Mouse (Mus musculus): ENCODE measurements around the gene Ccdc136.
"Not testable (repeated sequence)": the region's sequence is repeated elsewhere in the genome, so short reads cannot be mapped to it uniquely, and the experiment has no call there.

Gene Ccdc136

DNA sequence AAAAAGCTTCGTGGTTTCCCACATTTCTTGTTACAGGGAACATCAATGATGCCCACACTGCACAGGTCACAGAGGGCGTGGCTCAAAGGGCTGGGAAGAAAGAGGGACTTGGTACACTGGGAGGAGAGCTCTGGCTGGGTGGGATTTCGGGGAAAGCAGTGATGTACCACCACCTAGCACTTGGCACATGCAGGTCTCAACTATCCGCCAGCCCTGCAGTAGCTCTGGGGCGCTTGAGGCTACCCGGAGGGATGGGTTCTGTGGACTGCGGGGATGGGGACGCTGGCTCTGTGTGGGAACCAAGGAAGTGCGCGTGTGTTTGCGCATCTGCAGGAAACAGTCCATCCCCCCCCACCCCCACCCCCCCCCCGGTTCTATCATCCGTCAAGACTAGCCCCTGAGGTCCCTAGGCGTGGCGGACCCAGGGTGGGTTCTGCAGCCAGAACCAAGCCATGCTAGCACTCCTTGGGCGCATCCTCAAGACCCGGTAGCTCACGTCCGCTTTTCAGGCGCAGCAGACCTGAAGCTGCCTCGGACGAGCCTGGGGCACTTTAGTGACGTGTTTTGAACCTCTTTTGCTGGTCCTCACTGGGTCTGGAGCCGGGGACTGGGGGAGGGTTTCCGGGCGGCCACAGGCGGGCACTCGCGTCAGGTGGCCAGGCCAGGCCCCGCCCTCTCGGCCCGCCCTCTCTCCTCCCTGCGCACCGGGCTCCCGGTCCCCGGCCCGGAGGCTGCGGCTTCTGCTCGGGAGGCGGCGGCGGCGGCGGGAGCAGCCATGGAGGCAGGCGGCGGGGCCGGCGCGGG, at the start of gene Ccdc136:
TSS of gene Ccdc136 (plus strand) at position 400 of the 804 bp plus-strand sequence.
- DNase-seq: peak; percentile 72

GRCm38 (mm10) chr6:29346512-29346911, 49.6 kb upstream of the Ccdc136 start:
- not testable (repeated sequence) for DNase-seq

DNA sequence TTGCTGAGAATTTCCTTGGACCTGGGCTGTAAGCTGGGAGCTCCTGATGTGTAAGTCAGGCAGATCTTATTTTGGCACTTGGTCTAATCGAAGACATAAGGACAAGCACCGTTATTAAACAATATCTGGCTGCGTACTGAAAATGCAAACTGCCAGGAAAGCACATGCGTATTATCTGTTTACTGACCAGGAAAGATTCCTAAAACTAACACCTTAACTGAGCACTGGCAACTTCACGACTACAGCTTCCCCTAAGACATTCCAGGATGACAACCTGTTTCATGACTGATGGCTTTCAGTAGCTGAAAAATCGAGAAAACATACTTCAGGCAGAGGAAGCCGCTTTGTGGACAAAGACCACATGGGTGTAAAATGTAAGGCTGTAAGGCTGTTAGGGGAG, 48.9 kb upstream of the Ccdc136 start:
- DNase-seq: no peak

DNA sequence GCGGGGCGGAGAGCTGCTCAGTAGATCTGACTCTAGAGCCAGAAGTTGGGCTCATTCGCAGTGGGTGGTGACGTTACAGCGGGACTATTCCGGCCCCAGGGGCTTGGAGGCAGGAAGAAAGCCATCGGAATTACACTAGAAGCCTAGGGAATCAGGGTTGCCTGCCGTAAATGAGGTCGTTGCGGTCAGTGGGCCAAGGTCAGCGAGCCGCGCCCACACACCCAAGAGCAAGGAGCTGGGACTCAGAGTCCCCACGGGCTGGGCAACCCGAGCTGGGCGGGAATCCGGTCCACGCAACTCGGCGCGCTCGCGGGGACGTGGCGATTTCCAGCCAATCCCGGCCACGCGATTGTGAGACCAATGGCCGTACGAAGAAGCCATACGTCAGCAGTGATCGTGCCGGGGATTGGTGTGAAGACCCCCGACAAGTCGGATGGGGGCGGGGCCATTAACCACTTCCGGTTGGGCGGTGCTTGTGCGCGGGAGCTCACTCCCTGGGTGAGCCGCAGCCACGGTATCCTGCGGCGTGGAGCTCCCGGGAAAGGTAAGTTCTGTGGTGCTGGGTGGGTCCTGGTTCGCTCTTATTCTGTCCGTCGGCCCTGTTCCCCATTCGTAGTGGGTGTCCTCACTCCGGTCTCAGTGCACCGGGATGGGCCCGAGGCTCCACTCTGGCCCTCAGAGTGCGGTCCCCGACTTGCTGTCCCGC, 48.3 kb upstream of the Ccdc136 start, which contains the start of gene Calu:
TSS of gene Calu (plus strand) at position 405 of the 706 bp plus-strand sequence.
- peak; percentile 100 for DNase-seq

GRCm38 (mm10) chr6:29348371-29348724, 47.8 kb upstream of the Ccdc136 start:
- DNase-seq: no peak

DNA sequence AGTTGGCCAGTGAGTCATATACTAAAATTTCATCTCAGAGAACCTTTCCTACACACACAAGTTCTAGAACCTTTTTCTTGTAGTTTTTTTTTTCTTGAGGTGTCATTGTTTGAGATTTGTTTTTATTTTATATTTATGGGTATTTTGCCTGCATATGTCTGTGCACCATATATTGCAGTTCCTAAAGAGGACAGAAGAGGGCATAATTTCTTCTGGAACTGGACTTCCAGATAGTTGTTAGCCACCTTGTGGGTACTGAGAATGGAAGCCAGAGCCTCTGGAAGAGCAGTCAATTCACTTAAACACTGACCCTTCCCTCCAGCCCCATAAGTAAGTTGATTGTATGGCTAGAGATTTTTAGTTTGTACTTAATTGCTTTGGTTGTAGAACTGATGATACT, 44.5 kb upstream of the Ccdc136 start:
- no peak for DNase-seq

- no peak for DNase-seq
Measured at GRCm38 (mm10) chr6:29352816-29353215, 43.3 kb upstream of the Ccdc136 start.

DNA sequence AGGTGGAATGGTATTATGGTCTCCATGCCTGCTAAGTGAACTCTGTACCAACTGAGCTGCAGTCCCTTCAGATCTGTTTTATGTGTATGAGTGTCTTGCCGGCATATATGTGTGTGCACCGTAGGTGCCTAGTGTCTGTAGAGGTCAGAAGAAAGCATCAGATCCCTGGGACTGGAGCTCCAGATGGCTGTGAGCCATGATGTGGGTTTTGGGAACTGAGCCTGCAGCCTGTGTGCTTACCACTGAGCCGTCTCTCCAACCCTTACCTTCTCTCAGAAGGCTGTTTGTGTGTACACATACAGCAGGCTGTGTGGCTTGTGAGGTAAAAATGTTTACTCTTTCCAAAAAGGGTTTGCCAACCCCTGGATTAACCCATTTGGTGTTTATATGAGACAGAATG, 36.7 kb upstream of the Ccdc136 start:
- no peak for DNase-seq

DNA sequence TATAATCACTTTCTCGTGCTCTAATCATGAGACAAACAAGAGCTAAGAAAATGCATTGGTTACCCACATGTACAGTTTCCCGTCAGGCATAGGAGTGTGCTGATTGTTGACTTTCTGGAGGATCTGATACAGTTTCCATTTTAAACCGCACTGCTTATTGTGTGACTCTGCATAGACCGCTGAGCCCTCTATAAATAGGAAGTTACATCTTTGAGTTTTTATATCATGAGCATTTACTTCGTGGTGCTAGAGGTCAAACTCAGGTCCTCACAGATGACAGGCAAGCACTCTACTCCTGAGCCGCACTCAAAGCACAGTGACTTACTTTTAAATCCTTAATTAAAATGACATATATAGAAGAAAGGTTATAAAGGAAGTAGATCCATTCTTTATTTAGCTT, 35.9 kb upstream of the Ccdc136 start:
- DNase-seq: no peak

GRCm38 (mm10) chr6:29362246-29363128, 33.6 kb upstream of the Ccdc136 start:
- DNase-seq: peak; percentile 4

DNA sequence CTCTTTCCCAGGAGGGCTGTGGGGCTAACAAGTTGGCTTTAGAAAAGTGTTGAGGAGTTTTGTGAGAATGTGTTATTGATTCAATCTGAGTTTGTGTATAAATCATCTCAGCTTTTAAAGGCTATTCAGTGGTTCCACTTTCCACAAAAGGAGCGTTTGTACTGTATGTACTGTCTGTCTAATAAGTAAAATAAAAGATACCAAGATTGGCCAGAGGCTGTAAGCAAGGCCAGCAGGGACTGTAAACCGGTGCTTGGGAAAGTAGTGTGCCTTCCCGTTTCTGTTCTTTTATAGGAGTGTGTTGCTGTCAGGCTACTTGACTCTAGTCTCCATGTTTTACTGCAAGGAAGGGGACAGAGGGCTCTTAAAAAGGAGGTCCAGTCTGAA, 33.0 kb upstream of the Ccdc136 start:
- no peak for DNase-seq

DNA sequence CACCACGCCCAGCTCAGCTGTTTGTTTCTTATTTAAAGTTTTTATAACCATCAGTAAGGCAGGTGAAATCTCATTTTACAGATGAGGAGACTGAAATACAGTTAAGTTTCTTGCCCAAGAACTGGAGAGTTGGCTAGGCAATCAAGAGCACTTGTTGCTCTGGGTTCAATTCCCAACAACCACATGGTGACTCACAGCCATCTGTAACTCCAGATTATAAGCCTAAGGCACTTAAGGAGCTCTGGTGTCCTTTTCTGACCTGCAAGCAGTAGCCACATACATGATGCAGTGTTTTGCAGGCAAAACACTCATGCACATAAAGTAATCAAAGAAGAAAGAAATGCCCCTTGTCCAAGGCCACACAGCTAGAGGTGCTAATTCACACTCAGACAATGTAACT, 30.8 kb upstream of the Ccdc136 start:
- no peak for DNase-seq

DNA sequence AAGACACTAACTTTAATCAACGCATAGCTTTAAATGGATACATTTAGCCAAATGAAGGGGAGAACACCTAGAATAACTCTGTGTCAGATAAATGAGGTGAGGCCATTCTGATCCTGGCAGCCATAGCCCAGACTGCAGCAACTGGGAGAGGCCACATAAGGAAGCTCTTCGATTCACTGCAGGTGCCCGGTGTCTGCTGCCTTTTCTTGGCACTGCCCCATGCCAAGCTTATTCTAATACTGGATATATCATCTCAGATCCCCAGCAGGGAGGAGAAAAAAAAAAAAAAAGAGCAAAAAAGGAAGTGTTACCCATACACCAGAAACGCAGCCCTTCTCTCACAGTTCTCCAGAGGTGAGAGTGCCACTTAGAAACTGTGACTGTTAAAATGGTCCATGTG, 18.7 kb upstream of the Ccdc136 start:
- DNase-seq: no peak

GRCm38 (mm10) chr6:29378678-29379077, 17.4 kb upstream of the Ccdc136 start:
- DNase-seq: no peak

DNA sequence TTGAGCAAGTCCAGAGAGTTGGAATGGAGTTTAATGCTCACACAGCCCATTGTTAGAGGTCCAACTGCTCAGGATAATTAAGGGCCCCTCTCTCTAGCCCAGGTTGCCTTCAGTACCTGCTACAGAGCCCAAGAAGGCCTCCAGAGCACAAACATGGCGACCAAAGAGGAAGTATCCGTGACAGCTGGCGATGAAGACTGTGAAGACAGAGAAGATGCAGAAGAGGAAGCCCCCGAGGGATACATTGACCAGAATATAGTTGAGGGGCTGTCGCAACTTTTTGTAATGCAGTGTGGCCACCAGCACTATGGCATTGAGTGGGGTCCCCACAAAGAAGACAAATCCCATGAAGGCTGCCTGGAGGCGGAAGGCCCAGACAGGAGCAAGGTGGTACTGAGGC, 16.2 kb upstream of the Ccdc136 start:
- DNase-seq: no peak

DNA sequence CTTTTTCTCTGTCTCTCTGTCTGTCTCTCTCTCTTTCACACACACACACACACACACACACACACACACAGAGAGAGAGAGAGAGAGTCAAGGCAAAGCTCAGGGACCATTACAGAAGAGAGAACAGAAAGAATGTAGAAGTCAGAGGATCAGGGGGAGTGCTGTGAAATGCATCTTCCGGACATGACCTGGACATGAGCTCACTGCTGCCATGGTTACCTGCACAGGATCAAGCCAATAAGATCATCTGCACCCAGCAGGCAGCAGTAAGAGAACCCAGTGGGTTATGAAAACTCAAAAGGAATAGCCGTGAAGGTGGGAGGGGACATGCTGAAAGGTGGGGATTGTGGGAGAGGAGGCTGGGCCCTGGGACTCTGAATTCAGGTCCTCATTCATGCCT, 13.7 kb upstream of the Ccdc136 start:
- no peak for DNase-seq

- peak; percentile 15 for DNase-seq
Measured at GRCm38 (mm10) chr6:29388052-29388518, 8.0 kb upstream of the Ccdc136 start, which contains the start of gene Opn1sw. Gene Opn1sw, minus strand, starts transcription at chr6:29388468.

GRCm38 (mm10) chr6:29388606-29389080, 7.5 kb upstream of the Ccdc136 start:
- DNase-seq: peak; percentile 91

GRCm38 (mm10) chr6:29389425-29389824, 6.7 kb upstream of the Ccdc136 start:
- no peak for DNase-seq

DNA sequence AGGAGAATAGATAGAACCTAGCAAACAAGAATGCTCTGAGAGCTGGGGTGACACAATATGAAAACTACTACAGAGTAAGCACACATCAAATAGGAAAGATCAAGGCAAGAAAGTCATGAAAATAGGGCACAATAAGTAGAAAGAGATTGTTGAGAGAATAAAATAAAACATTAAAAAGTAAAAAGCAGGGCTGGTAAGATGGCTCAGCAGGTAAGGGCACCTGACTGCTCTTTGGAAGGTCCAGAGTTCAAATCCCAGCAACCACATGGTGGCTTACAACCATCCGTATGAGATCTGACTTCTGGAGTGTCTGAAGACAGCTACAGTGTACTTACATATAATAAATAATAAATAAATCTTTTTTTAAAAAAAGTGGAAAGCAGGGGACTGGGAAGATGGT, 5.6 kb upstream of the Ccdc136 start:
- DNase-seq: not testable (repeated sequence)

- not testable (repeated sequence) for DNase-seq
Measured at GRCm38 (mm10) chr6:29391241-29391640, 4.9 kb upstream of the Ccdc136 start.

DNA sequence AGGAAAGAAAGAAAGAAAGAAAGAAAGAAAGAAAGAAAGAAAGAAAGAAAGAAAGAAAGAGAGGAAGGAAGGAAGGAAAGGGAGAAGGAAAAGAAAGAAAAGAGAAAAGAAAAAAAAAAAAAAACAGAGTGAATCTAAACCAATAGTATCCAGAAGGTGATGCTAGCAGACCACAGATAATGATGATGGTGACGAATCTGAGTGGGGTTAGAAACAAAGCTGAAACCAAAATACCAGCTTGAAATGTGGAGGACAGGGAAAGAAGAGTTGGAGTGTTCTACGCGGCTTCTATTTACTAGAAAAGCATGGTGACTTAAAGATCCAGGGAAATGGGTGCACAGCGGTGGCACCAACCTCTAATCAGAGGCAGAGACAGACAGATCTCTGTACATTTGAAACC, 4.3 kb upstream of the Ccdc136 start:
- DNase-seq: no peak

DNA sequence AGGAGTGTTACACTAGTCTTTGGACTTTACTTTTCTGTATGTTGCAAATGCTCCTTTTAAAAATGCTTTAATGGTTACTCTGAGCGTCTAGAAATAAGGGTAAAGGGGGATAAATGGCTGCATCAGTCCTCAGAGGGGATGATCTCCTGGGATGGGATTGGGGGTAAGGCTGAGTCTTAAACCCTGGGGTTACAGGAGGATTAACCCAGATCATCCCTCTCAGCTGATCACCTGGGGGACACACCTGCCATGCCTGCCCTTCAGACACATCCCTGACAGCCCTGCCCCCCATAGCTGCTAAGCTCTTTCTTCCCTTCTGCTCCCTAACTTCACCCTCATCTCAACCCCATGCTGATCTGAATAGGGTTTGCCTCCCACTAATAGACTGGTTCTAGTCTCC, 1.8 kb upstream of the Ccdc136 start:
- no peak for DNase-seq

Data from lung, postnatal 14 days (tissue).